Mouse (Mus musculus): ENCODE measurements at regions not wholly inside any gene's neighbourhood (a gene's known extent, or its start where the extent isn't known, plus 50 kb on each side); places are given as distances from the start of the nearest gene placed in this dataset.

- TF ChIP-seq BHLHE40 (IDR thresholded peaks at IDR 0.05; ENCODE audit: low read depth, low read length) (peak; percentile 93), PAX5 (IDR thresholded peaks at IDR 0.05; ENCODE audit: low read length) (no peak), MEF2A (IDR thresholded peaks at IDR 0.05; ENCODE audit: borderline replicate concordance, low read depth, low read length) (peak; percentile 67; the same call in 1 of the 2 replicates), USF1 (IDR thresholded peaks at IDR 0.05; ENCODE audit: low read depth, low read length) (no peak), MAX (IDR thresholded peaks at IDR 0.05; ENCODE audit: low read length) (peak; percentile 71; the same call in 1 of the 2 replicates), ZC3H11A (IDR thresholded peaks at IDR 0.05; ENCODE audit: low read depth, low read length) (no peak), SMC3 (IDR thresholded peaks at IDR 0.05; ENCODE audit: low read depth, low read length) (no peak; the same call in 1 of the 2 replicates), MAZ (IDR thresholded peaks at IDR 0.05; ENCODE audit: low read depth, low read length) (no peak)
These were observed 123.6 kb upstream of the Tbl1xr1 start (continued) for GRCm38 (mm10) chr3:21952695-21953415.

DNA sequence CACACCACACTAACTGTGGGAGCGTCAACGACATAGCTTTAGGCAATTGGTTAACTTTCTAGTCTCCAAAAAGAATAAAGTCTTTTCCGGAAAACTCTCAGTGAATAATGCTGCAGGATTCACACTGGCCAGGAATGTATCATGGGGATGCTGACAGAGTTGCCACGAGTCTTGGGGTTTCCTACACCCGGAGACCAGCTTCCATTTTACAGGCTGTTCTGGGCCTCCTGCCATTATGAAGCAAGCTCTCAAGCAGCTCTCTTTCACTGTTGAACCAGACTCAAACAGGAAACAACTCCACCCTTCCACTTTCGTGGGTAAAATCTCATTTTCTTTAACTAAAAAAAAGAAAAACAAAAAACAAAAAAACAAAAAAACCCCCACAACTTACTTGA is 123.0 kb upstream of the Tbl1xr1 start:
- no peaks in the 10 kb centered on the region for H3K9me3 ChIP-seq (replicated peaks; ENCODE audit: low read length)
- H3K27ac ChIP-seq (ENCODE audit: insufficient read depth, low read depth) = peak overlapping the region; percentile 94
- in situ Hi-C loops (cut with MboI; ENCODE audit: low pct_ligation_motif_present, low pct_unique_long_range_greater_than_20kb, low sequenced_read_pairs) = no loop called here
- no peak for DNase-seq (ENCODE audit: extremely low read depth)
- H3K79me2 ChIP-seq (replicated peaks; ENCODE audit: control insufficient read depth, extremely low read depth, insufficient read depth, poor library complexity, severe bottlenecking) = no peaks in the 10 kb centered on the region
- no peaks in the 10 kb centered on the region for H3K27me3 ChIP-seq (replicated peaks)
- dilution Hi-C loops (cut with MboI; ENCODE audit: extremely low pct_ligation_motif_present, extremely low pct_unique_long_range_greater_than_20kb, low sequenced_read_pairs) = no loop called here
- H3K4me3 ChIP-seq (replicated peaks in 1 of 3; ENCODE audit: low read depth in 2 of 3, low read length in 2 of 3, poor library complexity in 1 of 3) = peak overlapping the region in 2 of 3 experiments; percentile 2 to 21
- peak overlapping the region; percentile 57 for H3K4me2 ChIP-seq (ENCODE audit: insufficient read depth, low read depth, poor library complexity, severe bottlenecking)
- no peaks in the 10 kb centered on the region for H3K36me3 ChIP-seq (replicated peaks in 1 of 2; ENCODE audit: control insufficient read depth in 1 of 2, insufficient read depth in 1 of 2, low read length in 1 of 2)
- H3K9ac ChIP-seq (ENCODE audit: insufficient read depth, low read depth) = peak overlapping the region; percentile 55
- TF ChIP-seq ETS1 (conservative IDR thresholded peaks at IDR 0.05; ENCODE audit: low read depth, low read length) (no peak), UBTF (IDR thresholded peaks at IDR 0.05; ENCODE audit: low read depth, low read length) (no peak), USF1 (IDR thresholded peaks at IDR 0.05; ENCODE audit: low read depth, low read length) (no peak), BHLHE40 (IDR thresholded peaks at IDR 0.05; ENCODE audit: low read depth, low read length) (no peak), USF2 (conservative IDR thresholded peaks at IDR 0.05; ENCODE audit: low read depth, low read length) (no peak), MYC (IDR thresholded peaks at IDR 0.05; ENCODE audit: low read depth, low read length) (no peak)
- H3K4me1 ChIP-seq (ENCODE audit: control insufficient read depth in 1 of 2, insufficient read depth in 2 of 2) = peaks cover 29 to 73% of the 10 kb centered on the region in 2 experiments

GRCm38 (mm10) chr3:21955681-21956080 is 120.8 kb upstream of the Tbl1xr1 start:
- TF ChIP-seq POLR2AphosphoS2 (IDR thresholded peaks at IDR 0.05; ENCODE audit: low read depth, low read length) = no peak
- no peak for TF ChIP-seq PAX5 (IDR thresholded peaks at IDR 0.05; ENCODE audit: low read length)
- peak; percentile 58; the same call in 1 of the 2 replicates for TF ChIP-seq CHD2 (IDR thresholded peaks at IDR 0.05; ENCODE audit: low read length)
- TF ChIP-seq NELFE (IDR thresholded peaks at IDR 0.05; ENCODE audit: low read depth, low read length) = no peak
- TF ChIP-seq ZC3H11A (IDR thresholded peaks at IDR 0.05; ENCODE audit: low read depth, low read length) = no peak
- TF ChIP-seq IRF4 (IDR thresholded peaks at IDR 0.05; ENCODE audit: low read depth, low read length) = no peak
- no peak for TF ChIP-seq SIN3A (IDR thresholded peaks at IDR 0.05; ENCODE audit: low read length)
- TF ChIP-seq POLR2A (IDR thresholded peaks at IDR 0.05; ENCODE audit: low read depth, low read length) = no peak
- no peak for TF ChIP-seq ETS1 (conservative IDR thresholded peaks at IDR 0.05; ENCODE audit: low read depth, low read length)
- TF ChIP-seq MYC (IDR thresholded peaks at IDR 0.05; ENCODE audit: low read depth, low read length) = 0 out of 2 replicates have a peak, but pooled peaks have one; percentile 17
- no peak for TF ChIP-seq NRF1 (IDR thresholded peaks at IDR 0.05; ENCODE audit: low read depth, low read length)
- TF ChIP-seq KAT2A (IDR thresholded peaks at IDR 0.05; ENCODE audit: insufficient replicate concordance, low read length) = no peak
- no peak for TF ChIP-seq TBP (conservative IDR thresholded peaks at IDR 0.05; ENCODE audit: low read depth, low read length)
- TF ChIP-seq UBTF (IDR thresholded peaks at IDR 0.05; ENCODE audit: low read depth, low read length) = no peak
- no peaks in the 10 kb centered on the region for H3K79me2 ChIP-seq (replicated peaks; ENCODE audit: control insufficient read depth, extremely low read depth, insufficient read depth, poor library complexity, severe bottlenecking)
- peak overlapping the region; percentile 63 for H3K4me2 ChIP-seq (ENCODE audit: insufficient read depth, low read depth, poor library complexity, severe bottlenecking)
- H3K36me3 ChIP-seq (replicated peaks in 1 of 2; ENCODE audit: control insufficient read depth in 1 of 2, insufficient read depth in 1 of 2, low read length in 1 of 2) = no peaks in the 10 kb centered on the region
- in situ Hi-C loops (cut with MboI; ENCODE audit: low pct_ligation_motif_present, low pct_unique_long_range_greater_than_20kb, low sequenced_read_pairs) = no loop called here
- no peaks in the 10 kb centered on the region for H3K27me3 ChIP-seq (replicated peaks)
- peak; percentile 54 for DNase-seq (ENCODE audit: extremely low read depth)
- H3K4me1 ChIP-seq (ENCODE audit: control insufficient read depth in 1 of 2, insufficient read depth in 2 of 2) = peaks cover 23 to 74% of the 10 kb centered on the region in 2 experiments
- dilution Hi-C loops (cut with MboI; ENCODE audit: extremely low pct_ligation_motif_present, extremely low pct_unique_long_range_greater_than_20kb, low sequenced_read_pairs) = no loop called here
- H3K9ac ChIP-seq (ENCODE audit: insufficient read depth, low read depth) = peak overlapping the region; percentile 40
- H3K4me3 ChIP-seq (replicated peaks in 1 of 3; ENCODE audit: low read depth in 2 of 3, low read length in 2 of 3, poor library complexity in 1 of 3) = no peak overlapping the region
- no peaks in the 10 kb centered on the region for H3K9me3 ChIP-seq (replicated peaks; ENCODE audit: low read length)
- H3K27ac ChIP-seq (ENCODE audit: insufficient read depth, low read depth) = peak overlapping the region; percentile 53; the same call in 1 of the 2 replicates

Measured in CH12.LX (cell line).